Mouse (Mus musculus) megakaryocyte, embryonic 14.5 days (primary cell): Measurements from ENCODE around the gene Tmem80.

Experiments
- FLI1 ChIP-seq: IDR thresholded peaks from 2 replicates; pipeline ENCODE4 v1.6.1; 2012; ENCODE audit warnings: low read length, inconsistent platforms, mixed read lengths
- GATA1 ChIP-seq: IDR thresholded peaks from 3 replicates; pipeline ENCODE4 v1.6.1; 2012; ENCODE audit warnings: mixed read lengths, low read length, inconsistent platforms, borderline replicate concordance

GRCm38 (mm10) chr7:141337716-141338416 lies 10.3 kb downstream of the Tmem80 start:
- no peak for TF ChIP-seq GATA1
- TF ChIP-seq FLI1: no peak
